Mouse (Mus musculus) liver, embryonic 15.5 days (tissue): ENCODE results near the gene Fkbp6. TPM values are rescaled to one million over a fixed set of nuclear protein-coding genes. Genes with fewer than 3 reads are reported as not detected.
A peak's percentile ranks its signal among the peaks of the same experiment; 100 is the strongest.

Source experiments
- ATAC-seq: fragments of 200-750 bp; cut with Nextera tagmentation; 2 replicates; pipeline ENCODE4 v1.8.0; 2017; ENCODE audit warnings: moderate number of reproducible peaks, mild to moderate bottlenecking, moderate library complexity; ENCODE audit not compliant: insufficient read depth
- H3K27ac ChIP-seq: fragments of 300-500 bp; sonication (generic); replicated peaks from 2 replicates; pipeline ENCODE4 v1.5.1; 2015; ENCODE audit warnings: mild to moderate bottlenecking, inconsistent platforms
- H3K27me3 ChIP-seq: fragments of 300-500 bp; sonication (generic); 2 replicates; pipeline ENCODE4 v1.6.1; 2015; ENCODE audit warnings: mild to moderate bottlenecking, inconsistent platforms
- H3K36me3 ChIP-seq: fragments of 300-500 bp; sonication (generic); replicated peaks from 2 replicates; pipeline ENCODE4 v1.6.1; 2015; ENCODE audit warnings: moderate library complexity, mild to moderate bottlenecking, inconsistent platforms
- H3K4me1 ChIP-seq: fragments of 300-500 bp; sonication (generic); replicated peaks from 2 replicates; pipeline ENCODE4 v1.6.1; 2015; ENCODE audit warnings: inconsistent platforms
- H3K4me2 ChIP-seq: fragments of 300-500 bp; sonication (generic); 2 replicates; pipeline ENCODE4 v1.6.1; 2015; ENCODE audit warnings: moderate library complexity, mild to moderate bottlenecking, inconsistent platforms
- H3K4me3 ChIP-seq: fragments of 300-500 bp; sonication (generic); replicated peaks from 2 replicates; pipeline ENCODE4 v1.5.1; 2015; ENCODE audit warnings: mild to moderate bottlenecking, inconsistent platforms
- H3K9ac ChIP-seq: fragments of 300-500 bp; sonication (generic); 2 replicates; pipeline ENCODE4 v1.6.1; 2015; ENCODE audit warnings: moderate library complexity, mild to moderate bottlenecking, inconsistent platforms
- H3K9me3 ChIP-seq: fragments of 300-500 bp; sonication (generic); replicated peaks from 2 replicates; pipeline ENCODE4 v1.6.1; 2016; ENCODE audit warnings: inconsistent platforms
- WGBS: fragments of 180-500 bp; shearing (Covaris S2); methylation state at CpG from one replicate; pipeline ENCODE4 v1.1.7; 2015; ENCODE audit warnings: mixed read lengths; ENCODE audit not compliant: insufficient replicate concordance; 5-methylcytosine and 5-hydroxymethylcytosine counted together
- polyA plus RNA-seq: library from polyadenylated mRNA; unstranded; fragments of >200 nt; fragmentation: Nextera tagmentation; extraction: Ambion mirVana; gene quantifications from 2 replicates; pipeline ENCODE4 v1.2.1, GENCODE M21; 2015

The Fkbp6 gene
- polyA plus RNA-seq, result 0.09 TPM in 1 of 2 replicates, not detected in the other

DNA sequence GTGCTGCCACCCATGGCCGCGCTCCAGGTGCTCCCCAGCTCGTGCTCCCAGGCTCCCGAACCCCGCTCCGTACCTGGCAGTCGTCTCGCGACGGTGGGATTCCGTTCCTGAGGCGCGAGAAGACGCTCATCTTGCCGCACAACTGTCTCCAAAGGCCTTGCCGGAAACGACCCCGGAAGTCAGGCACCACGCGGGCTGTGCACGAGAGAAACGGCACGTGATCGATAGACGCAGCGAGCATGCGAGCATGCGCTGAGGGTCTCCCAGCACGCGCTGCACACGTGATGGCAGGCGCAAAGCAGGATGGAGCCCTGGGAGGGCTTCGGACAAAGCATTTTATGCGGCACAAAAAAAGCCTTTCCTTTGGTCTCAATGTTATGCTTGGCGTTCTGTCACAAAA is at the start of gene Fkbp6:
Gene Fkbp6, minus strand, starts transcription at position 183 of the 400 bp plus-strand sequence.
- Histone ChIP-seq H3K4me3 (no peak within 1 kb of the TSS), H3K4me1 (no peaks in the 10 kb centered on the region; the same call in 1 of the 2 replicates), H3K9me3 (no peaks in the 10 kb centered on the region), H3K27ac (no peak within 1 kb of the TSS), H3K4me2 (no peak within 1 kb of the TSS), H3K9ac (no peak within 1 kb of the TSS), H3K36me3 (no peaks in the 10 kb centered on the region), H3K27me3 (peaks cover 14% of the 10 kb centered on the region)
- 77% methylated on average over 35 of the region's 35 CpGs for WGBS
- ATAC-seq, result no peak

DNA sequence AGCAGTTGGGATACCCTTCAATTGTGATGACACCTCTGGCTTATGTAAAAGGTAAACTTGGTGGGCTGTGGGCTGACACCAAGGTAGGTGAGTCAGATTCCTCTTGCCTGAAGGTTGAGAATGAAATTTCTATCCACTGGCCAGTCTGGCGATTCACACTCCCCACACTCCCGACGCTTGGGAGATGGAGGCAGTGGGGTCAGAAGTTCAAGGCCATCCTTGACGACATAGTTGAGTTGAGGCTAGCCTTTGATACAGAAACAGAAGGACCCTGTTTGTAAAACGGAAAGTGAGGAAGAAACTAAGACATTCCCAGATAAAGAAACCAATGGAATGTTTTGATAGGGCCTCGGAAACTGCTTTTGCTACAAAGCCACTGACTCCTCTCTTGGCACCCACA is 49.5 kb upstream of the Fkbp6 start:
- Histone ChIP-seq H3K9me3 (no peaks in the 10 kb centered on the region), H3K27me3 (no peaks in the 10 kb centered on the region), H3K9ac (no peak overlapping the region), H3K27ac (no peak overlapping the region), H3K4me1 (peaks cover 17% of the 10 kb centered on the region), H3K36me3 (no peaks in the 10 kb centered on the region), H3K4me3 (no peak overlapping the region), H3K4me2 (no peak overlapping the region)
- WGBS, result 48% methylated on average over 6 of the region's 6 CpGs
- no peak for ATAC-seq

- Histone ChIP-seq H3K4me2 (no peak overlapping the region; the same call in 1 of the 2 replicates), H3K4me3 (no peak overlapping the region), H3K27ac (0 out of 2 replicates have a peak overlapping the region, but pooled peaks have one; percentile 21), H3K4me1 (peaks cover 35% of the 10 kb centered on the region), H3K9me3 (no peaks in the 10 kb centered on the region), H3K36me3 (peaks cover 16% of the 10 kb centered on the region), H3K9ac (no peak overlapping the region), H3K27me3 (no peaks in the 10 kb centered on the region)
- WGBS, result 35% methylated on average over 5 of the region's 5 CpGs
- ATAC-seq, result no peak
Observed at GRCm38 (mm10) chr5:135395826-135396225, 46.0 kb upstream of the Fkbp6 start.

DNA sequence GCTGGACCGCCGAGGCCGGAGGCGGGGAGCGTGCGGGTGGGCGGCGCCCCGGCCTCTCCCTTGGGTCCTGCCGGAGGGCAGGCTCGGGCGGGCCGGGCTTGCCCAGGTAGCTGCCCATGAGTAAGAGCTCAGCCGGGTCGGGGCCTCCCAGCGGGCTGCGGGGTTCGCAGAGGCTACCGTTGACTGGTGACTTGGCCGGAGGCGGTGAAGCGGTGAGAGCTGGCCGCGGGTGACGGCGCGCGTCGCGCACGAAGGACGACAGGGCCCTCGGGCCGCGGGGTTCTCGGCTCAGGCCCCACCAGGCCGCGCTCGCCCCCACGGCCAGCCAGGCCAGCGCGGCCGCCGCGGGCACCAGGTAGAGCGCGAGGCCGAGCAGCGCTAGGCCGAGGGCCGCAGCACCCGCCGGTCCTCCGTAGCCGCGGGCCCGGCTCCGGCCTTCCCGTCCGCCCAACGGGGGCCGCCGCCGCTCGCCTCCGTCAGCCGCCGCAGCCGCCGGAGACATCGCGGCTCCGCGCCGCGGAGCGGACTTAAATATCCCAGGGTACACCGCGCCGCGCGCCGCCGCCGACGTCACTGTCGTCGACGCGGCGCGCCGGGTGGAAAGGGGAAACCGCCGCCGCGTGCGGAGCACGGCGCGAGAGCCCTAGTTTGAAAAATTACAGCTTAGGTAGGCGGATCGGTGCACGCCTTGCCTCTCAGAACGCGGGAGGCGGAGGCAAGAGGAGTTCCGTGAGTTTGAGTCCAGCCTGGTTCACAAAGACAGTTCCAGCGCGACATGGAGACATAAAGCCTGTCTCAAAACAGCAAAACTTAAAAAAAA is 44.4 kb upstream of the Fkbp6 start, which contains the start of gene Pom121:
Gene Pom121, minus strand, starts transcription at position 543 of the 820 bp plus-strand sequence.
- WGBS, result under 1% methylated on average over 108 of the region's 110 CpGs
- H3K9me3 ChIP-seq, result no peaks in the 10 kb centered on the region

DNA sequence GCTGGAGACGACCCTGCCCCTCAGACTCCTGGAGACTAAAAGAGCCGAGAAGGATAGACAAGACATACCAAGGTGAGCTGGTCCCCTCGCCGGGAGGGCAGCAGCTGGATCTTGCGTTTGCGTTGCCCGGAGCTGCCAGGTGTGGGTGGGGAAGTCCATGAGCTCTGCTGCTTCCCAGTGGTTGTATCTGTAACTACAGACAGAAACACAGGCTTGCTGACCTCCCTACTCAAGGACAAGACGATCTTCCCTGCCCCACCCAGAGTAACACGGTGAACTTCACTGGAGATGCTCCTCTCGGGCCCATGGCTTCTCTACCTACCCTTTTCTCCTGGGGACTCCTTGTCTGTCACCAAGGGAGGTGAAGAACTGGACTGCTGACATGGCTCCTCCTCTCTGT is 33.9 kb upstream of the Fkbp6 start:
- no peaks in the 10 kb centered on the region for H3K4me1 ChIP-seq
- H3K36me3 ChIP-seq, result peaks cover 94% of the 10 kb centered on the region
- no peak overlapping the region for H3K9ac ChIP-seq
- WGBS, result 80% methylated on average over 10 of the region's 10 CpGs
- no peaks in the 10 kb centered on the region for H3K27me3 ChIP-seq
- no peaks in the 10 kb centered on the region for H3K9me3 ChIP-seq
- ATAC-seq, result no peak
- no peak overlapping the region for H3K4me2 ChIP-seq
- H3K27ac ChIP-seq, result no peak overlapping the region
- no peak overlapping the region for H3K4me3 ChIP-seq

More for the DNA sequence above, 44.4 kb upstream of the Fkbp6 start, which contains the start of gene Pom121:
- Histone ChIP-seq H3K27me3 (no peaks in the 10 kb centered on the region), H3K27ac (peak within 1 kb of the TSS; percentile 89), H3K4me2 (peak within 1 kb of the TSS; percentile 94), H3K4me3 (peak within 1 kb of the TSS; percentile 94), H3K36me3 (peaks cover 32% of the 10 kb centered on the region), H3K9ac (peak within 1 kb of the TSS; percentile 96), H3K4me1 (peaks cover 35% of the 10 kb centered on the region)
- peak; percentile 90 for ATAC-seq

DNA sequence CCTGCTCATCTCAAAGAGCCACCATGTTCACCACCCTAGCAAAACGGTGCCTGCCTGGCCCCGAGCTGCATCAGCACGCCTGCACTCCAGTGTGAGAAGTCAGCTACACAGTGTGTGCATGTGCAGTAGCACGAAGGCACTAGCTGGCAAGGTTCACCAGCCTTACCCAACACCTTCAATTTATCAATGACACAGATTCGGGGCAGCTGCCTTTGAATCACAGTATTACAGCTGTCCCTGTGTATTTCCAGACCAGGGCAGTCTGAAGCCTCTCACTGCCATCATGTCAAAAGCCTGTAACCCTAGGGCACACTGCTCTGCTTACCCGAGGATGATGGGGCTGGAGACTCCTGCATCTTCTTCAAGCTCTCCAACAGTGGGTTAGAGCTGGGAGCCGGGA is 32.9 kb upstream of the Fkbp6 start:
- H3K9me3 ChIP-seq, result no peaks in the 10 kb centered on the region
- H3K9ac ChIP-seq, result no peak overlapping the region
- H3K4me3 ChIP-seq, result no peak overlapping the region
- no peak overlapping the region for H3K27ac ChIP-seq
- ATAC-seq, result no peak
- H3K4me1 ChIP-seq, result no peaks in the 10 kb centered on the region
- no peak overlapping the region for H3K4me2 ChIP-seq
- H3K27me3 ChIP-seq, result no peaks in the 10 kb centered on the region
- peaks cover 94% of the 10 kb centered on the region for H3K36me3 ChIP-seq
- 76% methylated on average over 7 of the region's 7 CpGs for WGBS

DNA sequence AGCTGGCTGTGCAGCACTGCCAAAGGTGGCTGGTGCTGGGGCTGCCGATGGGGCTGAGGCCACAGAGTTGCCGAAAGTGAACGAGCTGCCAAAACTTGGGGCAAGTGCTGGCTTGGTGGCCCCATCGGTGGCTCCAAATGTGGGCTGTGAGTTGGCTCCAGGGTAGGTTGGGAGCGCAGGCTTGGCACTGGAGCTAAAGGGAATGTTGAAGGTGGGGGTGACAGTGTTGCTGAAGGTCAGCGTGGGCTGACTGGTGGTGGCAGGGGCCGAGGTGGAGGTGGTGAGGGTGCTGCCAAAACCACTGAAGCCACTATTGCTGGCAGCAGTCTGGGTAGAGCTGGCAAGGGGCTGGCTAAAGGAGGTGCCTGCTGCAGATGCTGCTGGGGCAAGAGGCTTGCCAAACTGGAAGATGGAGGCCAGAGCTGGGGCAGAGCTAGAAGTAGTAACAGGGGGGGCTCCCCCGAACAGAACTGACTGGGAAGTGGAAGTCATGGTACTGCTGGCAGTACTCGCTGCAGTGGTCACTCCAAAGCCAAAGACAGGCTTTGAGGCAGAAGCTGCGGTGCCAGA is 31.6 kb upstream of the Fkbp6 start:
- Histone ChIP-seq H3K4me2 (no peak overlapping the region), H3K27me3 (no peaks in the 10 kb centered on the region), H3K4me1 (no peaks in the 10 kb centered on the region), H3K4me3 (no peak overlapping the region), H3K9ac (no peak overlapping the region), H3K9me3 (no peaks in the 10 kb centered on the region), H3K36me3 (peaks cover 94% of the 10 kb centered on the region), H3K27ac (no peak overlapping the region)
- ATAC-seq, result no peak
- WGBS, result 83% methylated on average over 10 of the region's 10 CpGs

DNA sequence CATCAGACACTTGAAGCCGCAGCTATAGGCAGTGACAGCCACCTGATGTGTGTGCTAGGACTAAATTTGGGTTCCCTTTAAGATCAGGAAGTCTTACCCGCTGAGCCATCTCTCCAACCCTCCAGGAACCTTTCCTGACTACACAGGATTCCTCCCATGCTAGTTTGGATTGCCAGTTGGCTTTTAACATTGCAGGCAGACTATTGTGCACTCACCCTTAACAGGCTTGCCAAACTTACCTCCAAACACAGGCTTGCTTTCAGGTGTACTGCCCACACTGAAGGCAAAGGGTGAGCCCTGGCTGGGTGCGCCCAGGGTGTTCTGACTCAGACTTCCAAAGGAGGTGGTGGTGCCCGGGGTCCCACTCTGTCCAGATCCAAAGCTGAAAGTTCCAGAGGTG is 30.8 kb upstream of the Fkbp6 start:
- no peak for ATAC-seq
- no peaks in the 10 kb centered on the region for H3K27me3 ChIP-seq
- no peak overlapping the region for H3K4me3 ChIP-seq
- 77% methylated on average over 4 of the region's 4 CpGs for WGBS
- H3K36me3 ChIP-seq, result peaks cover 98% of the 10 kb centered on the region
- no peak overlapping the region for H3K4me2 ChIP-seq
- no peak overlapping the region for H3K27ac ChIP-seq
- H3K9ac ChIP-seq, result no peak overlapping the region
- H3K4me1 ChIP-seq, result no peaks in the 10 kb centered on the region
- no peaks in the 10 kb centered on the region for H3K9me3 ChIP-seq

- Histone ChIP-seq H3K36me3 (peaks cover 97% of the 10 kb centered on the region), H3K9me3 (no peaks in the 10 kb centered on the region), H3K4me1 (no peaks in the 10 kb centered on the region), H3K4me2 (no peak overlapping the region), H3K27ac (no peak overlapping the region), H3K4me3 (no peak overlapping the region), H3K27me3 (no peaks in the 10 kb centered on the region), H3K9ac (no peak overlapping the region)
- no peak for ATAC-seq
- WGBS, result 61% methylated on average over 2 of the region's 2 CpGs
Observed at GRCm38 (mm10) chr5:135376341-135376740, 26.5 kb upstream of the Fkbp6 start.

DNA sequence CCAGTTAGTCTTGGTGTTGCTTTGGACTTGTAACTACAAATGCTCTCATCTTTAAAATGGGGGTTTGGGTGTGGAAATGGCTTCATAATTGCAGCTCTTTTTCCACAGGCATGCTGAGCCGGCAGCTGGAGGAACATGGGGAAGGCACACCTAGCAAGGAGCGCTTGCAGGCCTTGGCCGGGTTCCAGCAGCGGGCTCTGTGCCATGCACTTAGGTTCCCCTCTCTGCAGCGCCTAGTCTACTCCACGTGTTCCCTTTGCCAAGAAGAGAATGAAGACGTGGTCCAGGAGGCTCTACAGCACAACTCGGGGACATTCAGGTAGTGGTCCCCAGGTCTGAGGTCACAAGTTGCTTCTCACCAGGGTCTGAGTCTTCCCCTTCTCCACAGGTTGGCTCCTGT is 25.3 kb upstream of the Fkbp6 start:
- Histone ChIP-seq H3K27me3 (no peaks in the 10 kb centered on the region), H3K4me2 (no peak overlapping the region), H3K9ac (no peak overlapping the region), H3K4me1 (peaks cover 8% of the 10 kb centered on the region), H3K36me3 (peaks cover 86% of the 10 kb centered on the region), H3K27ac (no peak overlapping the region), H3K4me3 (no peak overlapping the region), H3K9me3 (no peaks in the 10 kb centered on the region)
- no peak for ATAC-seq
- 77% methylated on average over 8 of the region's 8 CpGs for WGBS

DNA sequence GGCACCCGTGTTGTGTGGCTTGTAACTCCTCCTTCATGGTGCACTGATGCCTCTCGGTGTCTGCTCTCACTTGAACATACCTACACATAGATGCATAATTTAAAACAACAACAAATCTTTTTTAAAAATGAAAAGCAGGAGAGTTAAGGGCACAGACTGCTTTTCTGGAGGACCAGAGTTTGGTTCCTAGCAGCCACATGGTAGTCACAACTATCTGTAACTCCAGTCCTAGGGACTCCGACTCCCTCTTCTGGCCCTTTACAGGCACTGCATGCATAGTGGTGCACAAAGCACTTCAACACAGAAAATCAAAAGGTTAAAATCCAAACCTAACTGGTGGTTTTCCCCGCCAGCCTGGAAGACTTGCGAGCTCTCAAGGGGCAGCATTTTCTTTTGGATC is 23.8 kb upstream of the Fkbp6 start:
- Histone ChIP-seq H3K27me3 (no peaks in the 10 kb centered on the region), H3K9me3 (no peaks in the 10 kb centered on the region), H3K36me3 (peaks cover 71% of the 10 kb centered on the region), H3K4me3 (no peak overlapping the region), H3K4me1 (peaks cover 17% of the 10 kb centered on the region), H3K27ac (no peak overlapping the region), H3K9ac (no peak overlapping the region), H3K4me2 (no peak overlapping the region)
- no peak for ATAC-seq
- WGBS, result 83% methylated on average over 5 of the region's 5 CpGs
